Mouse (Mus musculus) right cerebral cortex, adult 18-20 months (tissue): Measurements from ENCODE around the gene Aldoart2.
"Not testable (repeated sequence)": the region's sequence is repeated elsewhere in the genome, so short reads cannot be mapped to it uniquely, and the experiment has no call there.

Experiments
- DNase-seq: peaks from one replicate; pipeline ENCODE4 v3.0.0; 2022; ENCODE audit warnings: mixed read lengths

Aldoart2 gene

GRCm38 (mm10) chr12:55573794-55574193, 8.8 kb downstream of the Aldoart2 start:
- no peak for DNase-seq

- not testable (repeated sequence) for DNase-seq
These were observed 21.9 kb downstream of the Aldoart2 start for GRCm38 (mm10) chr12:55586936-55587335.

GRCm38 (mm10) chr12:55598537-55598886, 33.5 kb downstream of the Aldoart2 start:
- DNase-seq: no peak

- no peak for DNase-seq
These were observed 34.0 kb downstream of the Aldoart2 start, which contains the start of gene Insm2 for GRCm38 (mm10) chr12:55598887-55599561. Insm2 (plus strand) TSS chr12:55599427.

GRCm38 (mm10) chr12:55599639-55600502, 34.8 kb downstream of the Aldoart2 start:
- no peak for DNase-seq

GRCm38 (mm10) chr12:55600503-55600994, 35.5 kb downstream of the Aldoart2 start:
- no peak for DNase-seq

- DNase-seq: no peak
These were observed 39.4 kb downstream of the Aldoart2 start for GRCm38 (mm10) chr12:55604411-55604810.

- no peak for DNase-seq
These were observed 42.9 kb downstream of the Aldoart2 start for GRCm38 (mm10) chr12:55607902-55608301.

GRCm38 (mm10) chr12:55610812-55611211, 45.8 kb downstream of the Aldoart2 start:
- no peak for DNase-seq
